Mouse (Mus musculus) adrenal gland (tissue): ENCODE results near the gene Faf1.

Experiments
- intact Hi-C: fragments of 180-260 bp; cut with DNase I; formaldehyde crosslinking; loops from one replicate; pipeline ENCODE4 v1.15.1; 2025

Gene Faf1

GRCm38 (mm10) chr4:109665101-109665981, 11.0 kb upstream of the Faf1 start:
- intact Hi-C loops = no loop called here

GRCm38 (mm10) chr4:109665982-109666460, 10.4 kb upstream of the Faf1 start:
- intact Hi-C loops = no loop called here

- intact Hi-C loops = no loop called here
Measured at GRCm38 (mm10) chr4:109666461-109667269, 9.7 kb upstream of the Faf1 start, which contains the start of gene Cdkn2c. TSS of gene Cdkn2c (minus strand) at chr4:109667189.

GRCm38 (mm10) chr4:109667518-109667917, 8.9 kb upstream of the Faf1 start:
- intact Hi-C loops = no loop called here

- intact Hi-C loops = no loop called here
Measured at GRCm38 (mm10) chr4:109670213-109670612, 6.2 kb upstream of the Faf1 start.

- intact Hi-C loops = no loop called here
Measured at GRCm38 (mm10) chr4:109671941-109672340, 4.4 kb upstream of the Faf1 start.

- intact Hi-C loops = no loop called here
Measured at GRCm38 (mm10) chr4:109674097-109674496, 2.3 kb upstream of the Faf1 start.

- intact Hi-C loops = no loop called here
Measured at GRCm38 (mm10) chr4:109677221-109677620, 833 bp downstream of the Faf1 start.

- intact Hi-C loops = no loop called here
Measured at GRCm38 (mm10) chr4:109683561-109683960, 7.2 kb downstream of the Faf1 start.

GRCm38 (mm10) chr4:109692674-109693073, 16.3 kb downstream of the Faf1 start:
- intact Hi-C loops = no loop called here

- intact Hi-C loops = loop anchor here (5.0 to 10.0 kb wide), 2 partner anchors 198 to 266 kb away; no protein-coding TSS in a partner anchor
Measured at GRCm38 (mm10) chr4:109700727-109701126, 24.3 kb downstream of the Faf1 start.

GRCm38 (mm10) chr4:109703568-109703967, 27.2 kb downstream of the Faf1 start:
- intact Hi-C loops = loop anchor here (2.0 to 10.0 kb wide), 3 partner anchors 125 to 269 kb away; no protein-coding TSS in a partner anchor

- intact Hi-C loops = loop anchor here (10.0 kb wide), 1 partner anchor 271 kb away; no protein-coding TSS in a partner anchor
Measured at GRCm38 (mm10) chr4:109705349-109705748, 29.0 kb downstream of the Faf1 start.

- intact Hi-C loops = no loop called here
Measured at GRCm38 (mm10) chr4:109719281-109719680, 42.9 kb downstream of the Faf1 start.

GRCm38 (mm10) chr4:109729281-109729680, 52.9 kb downstream of the Faf1 start:
- intact Hi-C loops = no loop called here

- intact Hi-C loops = no loop called here
Measured at GRCm38 (mm10) chr4:109735754-109736153, 59.4 kb downstream of the Faf1 start.

GRCm38 (mm10) chr4:109743984-109744383, 67.6 kb downstream of the Faf1 start:
- intact Hi-C loops = no loop called here

- intact Hi-C loops = loop anchor here (5.0 kb wide), 1 partner anchor 263 kb away; no protein-coding TSS in a partner anchor
Measured at GRCm38 (mm10) chr4:109759031-109759430, 82.6 kb downstream of the Faf1 start.

- intact Hi-C loops = loop anchor here (5.0 kb wide), 1 partner anchor 262 kb away; no protein-coding TSS in a partner anchor
Measured at GRCm38 (mm10) chr4:109759901-109760300, 83.5 kb downstream of the Faf1 start.

- intact Hi-C loops = no loop called here
Measured at GRCm38 (mm10) chr4:109760501-109760900, 84.1 kb downstream of the Faf1 start.

GRCm38 (mm10) chr4:109762768-109763501, 86.5 kb downstream of the Faf1 start:
- intact Hi-C loops = no loop called here
